Mouse (Mus musculus) large intestine, adult 2 months (tissue): ENCODE data around the gene Cd7. TPM values are rescaled to one million over a fixed set of nuclear protein-coding genes. Genes with fewer than 3 reads are reported as not detected.
"Not testable (repeated sequence)": the region's sequence is repeated elsewhere in the genome, so short reads cannot be mapped to it uniquely, and the experiment has no call there.

Experiments used
- DNase-seq: peaks from one replicate; pipeline ENCODE4 v3.0.0-alpha.2; 2012; ENCODE audit warnings: low read depth, low spot score
- WGBS: fragments of 180-500 bp; shearing (Covaris S2); methylation state at CpG from one replicate; pipeline ENCODE4 v1.1.7; 2018; 5-methylcytosine and 5-hydroxymethylcytosine counted together
- polyA plus RNA-seq: library from polyadenylated mRNA; depleted of rRNA; stranded (reverse); fragments of >200 nt; gene quantifications from 2 replicates; pipeline ENCODE4 v1.2.3, GENCODE M21; 2012

Gene Cd7
- polyA plus RNA-seq, 1 experiment = 28.9 TPM

- no peak for DNase-seq
- 50% methylated on average over 1 of the region's 1 CpGs for WGBS
Measured at GRCm38 (mm10) chr11:121051793-121052192, 12.6 kb upstream of the Cd7 start.

GRCm38 (mm10) chr11:121049840-121050239 is 10.6 kb upstream of the Cd7 start:
- no peak for DNase-seq
- 79% methylated on average over 1 of the region's 1 CpGs for WGBS

- WGBS = 43% methylated on average over 2 of the region's 2 CpGs
- DNase-seq = no peak
Measured at GRCm38 (mm10) chr11:121047826-121048399, 8.7 kb upstream of the Cd7 start.

- 39% methylated on average over 1 of the region's 1 CpGs for WGBS
- no peak for DNase-seq
Measured at GRCm38 (mm10) chr11:121045286-121045685, 6.1 kb upstream of the Cd7 start.

GRCm38 (mm10) chr11:121043025-121043424 is 3.8 kb upstream of the Cd7 start:
- WGBS = 61% methylated on average over 1 of the region's 1 CpGs
- not testable (repeated sequence) for DNase-seq

- DNase-seq = no peak
- 71% methylated on average over 4 of the region's 4 CpGs for WGBS
Measured at GRCm38 (mm10) chr11:121042480-121042879, 3.3 kb upstream of the Cd7 start.

GRCm38 (mm10) chr11:121041636-121042035 is 2.4 kb upstream of the Cd7 start:
- no peak for DNase-seq
- WGBS = 69% methylated on average over 4 of the region's 4 CpGs

GRCm38 (mm10) chr11:121041212-121041611 is 2.0 kb upstream of the Cd7 start:
- no peak for DNase-seq
- WGBS = 1% methylated on average over 4 of the region's 4 CpGs

- no peak for DNase-seq
- 88% methylated on average over 11 of the region's 11 CpGs for WGBS
Measured at GRCm38 (mm10) chr11:121038366-121039240, 615 bp downstream of the Cd7 start.

- 76% methylated on average over 5 of the region's 5 CpGs for WGBS
- DNase-seq = no peak
Measured at GRCm38 (mm10) chr11:121033118-121033517, 6.1 kb downstream of the Cd7 start.

- DNase-seq = no peak
- WGBS = 89% methylated on average over 7 of the region's 7 CpGs
Measured at GRCm38 (mm10) chr11:121027259-121027658, 12.0 kb downstream of the Cd7 start.

GRCm38 (mm10) chr11:121024163-121024562 is 15.1 kb downstream of the Cd7 start:
- 60% methylated on average over 6 of the region's 6 CpGs for WGBS
- DNase-seq = no peak

GRCm38 (mm10) chr11:121019501-121019900 is 19.7 kb downstream of the Cd7 start:
- no peak for DNase-seq
- 88% methylated on average over 5 of the region's 5 CpGs for WGBS

GRCm38 (mm10) chr11:121017703-121018102 is 21.5 kb downstream of the Cd7 start:
- WGBS = 49% methylated on average over 3 of the region's 3 CpGs
- peak; percentile 13 for DNase-seq

- WGBS = 53% methylated on average over 6 of the region's 6 CpGs
Measured at GRCm38 (mm10) chr11:121015472-121015871, 23.7 kb downstream of the Cd7 start.

GRCm38 (mm10) chr11:121014896-121015300 is 24.3 kb downstream of the Cd7 start:
- no peak for DNase-seq
- WGBS = 37% methylated on average over 19 of the region's 19 CpGs

More at GRCm38 (mm10) chr11:121015472-121015871, 23.7 kb downstream of the Cd7 start:
- DNase-seq = no peak

- WGBS = 83% methylated on average over 7 of the region's 7 CpGs
- no peak for DNase-seq
Measured at GRCm38 (mm10) chr11:121013656-121014055, 25.6 kb downstream of the Cd7 start.

- WGBS = 97% methylated on average over 3 of the region's 3 CpGs
Measured at GRCm38 (mm10) chr11:121010044-121010755, 29.0 kb downstream of the Cd7 start.

GRCm38 (mm10) chr11:121006184-121006583 is 33.0 kb downstream of the Cd7 start:
- WGBS = 80% methylated on average over 6 of the region's 6 CpGs
- DNase-seq = no peak

More at GRCm38 (mm10) chr11:121010044-121010755, 29.0 kb downstream of the Cd7 start:
- no peak for DNase-seq

GRCm38 (mm10) chr11:121004281-121004680 is 34.9 kb downstream of the Cd7 start:
- WGBS = 42% methylated on average over 5 of the region's 5 CpGs
- no peak for DNase-seq
